Mouse (Mus musculus): ENCODE data around the gene Snx9. TPM values are rescaled to one million over a fixed set of nuclear protein-coding genes. Genes with fewer than 3 reads are reported as not detected.

The Snx9 gene
- polyA plus RNA-seq, 1 experiment from 2014 or later, result 5.9 TPM

GRCm38 (mm10) chr17:5874565-5874964, 33.4 kb downstream of the Snx9 start:
- Histone ChIP-seq H3K4me2 (ENCODE audit: low read length) (no peak overlapping the region), H3K36me3 (ENCODE audit: control insufficient read depth, insufficient read depth, low read length) (no peaks in the 10 kb centered on the region), H3K27me3 (ENCODE audit: control insufficient read depth, insufficient read depth, low read depth, low read length) (no peaks in the 10 kb centered on the region), H3K27ac (ENCODE audit: low read length) (no peak overlapping the region), H3K4me3 (ENCODE audit: low read depth, low read length) (no peak overlapping the region), H3K9ac (ENCODE audit: low read depth, low read length) (no peak overlapping the region), H3K9me3 (replicated peaks; ENCODE audit: control insufficient read depth, low read length, poor library complexity, severe bottlenecking) (no peaks in the 10 kb centered on the region), H3K4me1 (ENCODE audit: control insufficient read depth, insufficient read depth, low read length) (no peaks in the 10 kb centered on the region)
- no peak for ATAC-seq
- 91% methylated on average over 1 of the region's 1 CpGs for WGBS

DNA sequence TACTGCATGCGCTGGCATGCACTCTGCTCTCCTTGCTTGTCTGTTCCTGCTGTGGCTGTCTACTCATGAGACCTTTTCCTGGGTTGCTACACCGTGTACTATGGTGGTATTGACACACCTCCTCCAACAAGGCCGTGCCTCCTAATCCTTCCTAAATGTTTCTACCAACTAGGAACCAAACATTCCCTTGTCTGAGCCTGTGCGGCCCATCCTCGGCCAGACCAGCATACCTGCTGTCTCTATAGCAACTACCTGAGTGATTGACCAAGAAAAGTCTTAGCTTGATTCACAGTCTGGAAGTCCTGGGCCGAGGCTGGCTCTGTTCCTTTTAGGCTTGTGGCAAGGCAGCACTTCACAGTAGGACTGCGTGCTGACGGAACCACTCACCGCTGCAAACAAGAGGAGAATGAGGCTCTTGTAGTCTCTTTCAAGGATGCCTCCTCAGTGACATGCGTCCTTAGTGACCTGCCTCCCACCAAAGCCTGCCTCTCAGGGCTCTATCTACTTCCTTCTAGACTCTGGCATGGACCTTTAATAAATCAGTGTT, 36.6 kb downstream of the Snx9 start:
- no peaks in the 10 kb centered on the region for H3K4me1 ChIP-seq (ENCODE audit: control insufficient read depth, insufficient read depth, low read length)
- no peak overlapping the region for H3K4me3 ChIP-seq (ENCODE audit: low read depth, low read length)
- no peaks in the 10 kb centered on the region for H3K27me3 ChIP-seq (ENCODE audit: control insufficient read depth, insufficient read depth, low read depth, low read length)
- H3K27ac ChIP-seq (ENCODE audit: low read length), result no peak overlapping the region
- no peak overlapping the region for H3K4me2 ChIP-seq (ENCODE audit: low read length)
- H3K9ac ChIP-seq (ENCODE audit: low read depth, low read length), result no peak overlapping the region
- WGBS, result 70% methylated on average over 10 of the region's 10 CpGs
- H3K36me3 ChIP-seq (ENCODE audit: control insufficient read depth, insufficient read depth, low read length), result no peaks in the 10 kb centered on the region
- no peaks in the 10 kb centered on the region for H3K9me3 ChIP-seq (replicated peaks; ENCODE audit: control insufficient read depth, low read length, poor library complexity, severe bottlenecking)
- ATAC-seq, result no peak

- Histone ChIP-seq H3K27me3 (ENCODE audit: control insufficient read depth, insufficient read depth, low read depth, low read length) (no peaks in the 10 kb centered on the region), H3K4me1 (ENCODE audit: control insufficient read depth, insufficient read depth, low read length) (no peaks in the 10 kb centered on the region), H3K27ac (ENCODE audit: low read length) (no peak overlapping the region), H3K9me3 (replicated peaks; ENCODE audit: control insufficient read depth, low read length, poor library complexity, severe bottlenecking) (no peaks in the 10 kb centered on the region), H3K4me2 (ENCODE audit: low read length) (no peak overlapping the region), H3K36me3 (ENCODE audit: control insufficient read depth, insufficient read depth, low read length) (no peaks in the 10 kb centered on the region), H3K4me3 (ENCODE audit: low read depth, low read length) (no peak overlapping the region), H3K9ac (ENCODE audit: low read depth, low read length) (no peak overlapping the region)
- 91% methylated on average over 4 of the region's 4 CpGs for WGBS
- ATAC-seq, result no peak
Observed at GRCm38 (mm10) chr17:5878878-5879277, 37.7 kb downstream of the Snx9 start.

DNA sequence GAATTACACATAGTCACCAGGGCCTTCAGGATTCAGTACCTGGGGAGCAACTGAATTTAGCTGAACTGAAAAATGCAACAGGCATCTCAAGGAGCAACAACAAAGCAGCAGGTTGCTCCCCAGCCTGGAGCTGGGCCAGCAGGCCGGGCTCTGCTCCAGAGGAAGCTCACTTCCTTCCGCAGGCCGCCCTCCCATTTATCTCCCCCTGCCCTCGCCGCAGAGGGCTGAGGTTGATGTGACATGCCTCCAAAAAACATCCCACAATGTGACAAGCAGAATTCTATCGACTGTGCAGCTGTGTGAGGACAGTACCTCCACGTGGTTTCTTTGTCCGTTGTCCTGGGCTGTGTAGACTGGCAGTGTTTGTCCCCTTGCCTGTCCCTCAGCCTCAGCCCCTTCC, 44.3 kb downstream of the Snx9 start:
- H3K4me1 ChIP-seq (ENCODE audit: control insufficient read depth, insufficient read depth, low read length), result peaks cover 4% of the 10 kb centered on the region; the same call in 1 of the 2 replicates
- no peaks in the 10 kb centered on the region for H3K36me3 ChIP-seq (ENCODE audit: control insufficient read depth, insufficient read depth, low read length)
- peak; percentile 68 for ATAC-seq
- 37% methylated on average over 8 of the region's 8 CpGs for WGBS
- H3K27me3 ChIP-seq (ENCODE audit: control insufficient read depth, insufficient read depth, low read depth, low read length), result no peaks in the 10 kb centered on the region
- H3K4me2 ChIP-seq (ENCODE audit: low read length), result no peak overlapping the region
- H3K27ac ChIP-seq (ENCODE audit: low read length), result peak overlapping the region; percentile 47; the same call in 1 of the 2 replicates
- H3K9me3 ChIP-seq (replicated peaks; ENCODE audit: control insufficient read depth, low read length, poor library complexity, severe bottlenecking), result no peaks in the 10 kb centered on the region
- H3K4me3 ChIP-seq (ENCODE audit: low read depth, low read length), result no peak overlapping the region
- H3K9ac ChIP-seq (ENCODE audit: low read depth, low read length), result no peak overlapping the region

- H3K27ac ChIP-seq (ENCODE audit: low read length), result no peak overlapping the region
- 79% methylated on average over 6 of the region's 6 CpGs for WGBS
Observed at GRCm38 (mm10) chr17:5886181-5886810, 45.2 kb downstream of the Snx9 start.

DNA sequence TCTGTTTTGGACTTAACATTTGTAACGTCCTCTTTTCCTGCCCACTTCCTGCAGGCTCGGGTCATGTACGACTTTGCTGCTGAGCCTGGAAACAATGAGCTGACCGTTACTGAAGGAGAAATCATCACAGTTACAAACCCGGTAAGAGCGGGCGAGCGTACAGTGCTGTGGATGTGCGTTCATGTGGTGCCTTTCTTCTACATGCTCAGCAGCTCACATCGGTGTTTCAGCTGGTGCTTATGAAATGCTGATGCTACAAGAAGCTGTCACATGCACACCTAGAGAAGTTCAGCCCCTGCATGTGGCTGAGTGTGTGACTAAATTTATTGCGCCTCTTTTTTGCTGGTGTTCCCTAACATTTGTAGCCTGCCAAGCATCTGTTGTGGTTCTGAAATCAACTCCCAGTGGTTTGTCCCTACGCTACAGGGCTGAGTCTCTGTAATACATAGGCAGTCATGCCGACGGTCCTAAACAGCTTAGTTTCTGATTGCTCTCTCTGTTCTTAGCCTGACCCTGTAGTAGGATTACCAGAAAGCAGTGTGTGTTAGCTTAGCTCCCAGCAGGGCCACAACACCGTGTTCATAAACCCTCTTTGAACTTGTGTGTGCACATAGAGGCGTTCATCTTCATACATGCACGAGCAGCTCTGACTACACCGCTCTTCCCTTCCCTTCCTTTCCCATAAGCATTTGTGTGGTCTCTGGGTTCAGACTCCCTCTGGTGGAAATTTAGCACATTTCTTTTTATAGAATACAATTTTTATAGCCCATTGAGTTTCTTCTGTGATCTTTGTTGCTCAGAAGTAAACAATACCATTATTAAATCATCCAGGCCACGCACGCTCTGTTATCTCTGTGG, 46.0 kb downstream of the Snx9 start:
- peak; percentile 75 for ATAC-seq
- peaks cover 4% of the 10 kb centered on the region; the same call in 1 of the 2 replicates for H3K4me1 ChIP-seq (ENCODE audit: control insufficient read depth, insufficient read depth, low read length)
- H3K27me3 ChIP-seq (ENCODE audit: control insufficient read depth, insufficient read depth, low read depth, low read length), result no peaks in the 10 kb centered on the region
- peak overlapping the region; percentile 50 for H3K27ac ChIP-seq (ENCODE audit: low read length)
- peak overlapping the region; percentile 10; the same call in 1 of the 2 replicates for H3K4me3 ChIP-seq (ENCODE audit: low read depth, low read length)
- H3K4me2 ChIP-seq (ENCODE audit: low read length), result peak overlapping the region; percentile 44
- 63% methylated on average over 20 of the region's 20 CpGs for WGBS
- no peak overlapping the region; the same call in 1 of the 2 replicates for H3K9ac ChIP-seq (ENCODE audit: low read depth, low read length)
- H3K9me3 ChIP-seq (replicated peaks; ENCODE audit: control insufficient read depth, low read length, poor library complexity, severe bottlenecking), result no peaks in the 10 kb centered on the region
- no peaks in the 10 kb centered on the region for H3K36me3 ChIP-seq (ENCODE audit: control insufficient read depth, insufficient read depth, low read length)

More at GRCm38 (mm10) chr17:5886181-5886810, 45.2 kb downstream of the Snx9 start:
- Histone ChIP-seq H3K36me3 (ENCODE audit: control insufficient read depth, insufficient read depth, low read length) (no peaks in the 10 kb centered on the region), H3K27me3 (ENCODE audit: control insufficient read depth, insufficient read depth, low read depth, low read length) (no peaks in the 10 kb centered on the region), H3K9ac (ENCODE audit: low read depth, low read length) (no peak overlapping the region), H3K4me2 (ENCODE audit: low read length) (no peak overlapping the region), H3K4me3 (ENCODE audit: low read depth, low read length) (no peak overlapping the region), H3K4me1 (ENCODE audit: control insufficient read depth, insufficient read depth, low read length) (peaks cover 4% of the 10 kb centered on the region; the same call in 1 of the 2 replicates), H3K9me3 (replicated peaks; ENCODE audit: control insufficient read depth, low read length, poor library complexity, severe bottlenecking) (no peaks in the 10 kb centered on the region)
- ATAC-seq, result no peak

DNA sequence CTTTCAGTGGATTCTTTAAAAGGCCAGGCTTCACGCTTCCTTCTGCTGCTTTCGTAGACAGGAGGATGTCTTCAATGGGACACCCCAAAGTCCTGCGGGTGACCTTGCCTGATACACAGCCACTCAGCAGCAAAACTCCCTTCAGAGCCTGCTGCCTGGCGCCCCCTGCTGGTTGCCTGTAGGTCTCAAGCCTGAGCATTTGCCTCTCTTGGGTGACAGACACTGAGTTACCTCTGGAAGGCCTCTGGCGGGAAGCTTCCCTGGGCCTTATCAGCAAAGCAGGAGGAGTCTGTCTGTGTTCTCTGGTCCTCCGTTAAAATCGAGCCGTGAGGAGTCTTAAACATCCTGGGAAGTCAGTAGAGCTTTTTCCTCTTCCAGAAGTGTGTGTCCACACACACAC, 49.3 kb downstream of the Snx9 start:
- Histone ChIP-seq H3K27me3 (ENCODE audit: control insufficient read depth, insufficient read depth, low read depth, low read length) (no peaks in the 10 kb centered on the region), H3K4me3 (ENCODE audit: low read depth, low read length) (no peak overlapping the region), H3K4me2 (ENCODE audit: low read length) (no peak overlapping the region), H3K27ac (ENCODE audit: low read length) (no peak overlapping the region), H3K4me1 (ENCODE audit: control insufficient read depth, insufficient read depth, low read length) (peaks cover 4% of the 10 kb centered on the region; the same call in 1 of the 2 replicates), H3K9me3 (replicated peaks; ENCODE audit: control insufficient read depth, low read length, poor library complexity, severe bottlenecking) (no peaks in the 10 kb centered on the region), H3K36me3 (ENCODE audit: control insufficient read depth, insufficient read depth, low read length) (no peaks in the 10 kb centered on the region), H3K9ac (ENCODE audit: low read depth, low read length) (no peak overlapping the region)
- no peak for ATAC-seq
- WGBS, result 59% methylated on average over 8 of the region's 8 CpGs

DNA sequence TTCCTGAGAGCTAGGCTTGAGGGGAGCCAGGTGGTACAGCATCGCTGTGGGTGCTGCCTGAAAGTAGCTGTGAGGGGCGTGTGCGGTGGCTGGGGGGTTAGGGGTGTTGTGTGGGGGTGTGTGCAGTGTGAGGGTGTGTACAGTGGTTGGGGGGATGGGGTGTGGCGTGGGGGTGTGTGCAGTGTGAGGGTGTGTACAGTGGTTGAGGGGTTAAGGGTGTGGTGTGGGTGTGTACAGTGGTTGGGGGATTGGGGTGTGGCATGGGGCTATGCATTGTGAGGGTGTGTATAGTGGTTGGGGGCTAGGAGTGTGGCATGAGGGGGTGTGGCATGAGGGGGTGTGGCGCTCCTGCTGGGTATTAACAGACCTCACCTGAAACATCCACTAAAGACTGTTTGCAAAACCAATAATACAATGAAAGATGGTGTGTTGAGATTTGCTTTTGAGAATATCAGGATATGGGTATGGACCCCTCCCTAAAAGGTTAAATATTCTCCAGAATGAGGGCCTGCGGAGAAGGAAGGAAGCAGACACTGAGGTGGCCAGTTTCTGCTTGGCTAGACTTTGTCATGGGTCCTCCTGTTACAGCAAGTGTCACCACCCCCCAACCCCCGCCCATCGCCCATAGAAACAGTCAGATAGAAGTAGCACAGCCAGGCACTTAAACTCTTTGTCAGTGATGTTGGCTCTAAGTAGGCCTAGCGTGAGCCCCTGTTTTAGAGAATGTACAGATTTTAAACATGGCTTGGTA, 51.0 kb downstream of the Snx9 start:
- ATAC-seq, result peak; percentile 25; the same call in 1 of the 2 replicates
- 90% methylated on average over 9 of the region's 9 CpGs for WGBS

More for the DNA sequence above, 51.0 kb downstream of the Snx9 start:
- Histone ChIP-seq H3K4me2 (ENCODE audit: low read length) (no peak overlapping the region), H3K36me3 (ENCODE audit: control insufficient read depth, insufficient read depth, low read length) (no peaks in the 10 kb centered on the region), H3K27me3 (ENCODE audit: control insufficient read depth, insufficient read depth, low read depth, low read length) (no peaks in the 10 kb centered on the region), H3K9me3 (replicated peaks; ENCODE audit: control insufficient read depth, low read length, poor library complexity, severe bottlenecking) (no peaks in the 10 kb centered on the region), H3K9ac (ENCODE audit: low read depth, low read length) (no peak overlapping the region), H3K27ac (ENCODE audit: low read length) (no peak overlapping the region), H3K4me1 (ENCODE audit: control insufficient read depth, insufficient read depth, low read length) (0 out of 2 replicates have a peak, but pooled peaks cover 4% of the 10 kb centered on the region), H3K4me3 (ENCODE audit: low read depth, low read length) (no peak overlapping the region)
